11 mouse cellular contexts compared by ENCODE assay signal in the genomic region with DNA sequence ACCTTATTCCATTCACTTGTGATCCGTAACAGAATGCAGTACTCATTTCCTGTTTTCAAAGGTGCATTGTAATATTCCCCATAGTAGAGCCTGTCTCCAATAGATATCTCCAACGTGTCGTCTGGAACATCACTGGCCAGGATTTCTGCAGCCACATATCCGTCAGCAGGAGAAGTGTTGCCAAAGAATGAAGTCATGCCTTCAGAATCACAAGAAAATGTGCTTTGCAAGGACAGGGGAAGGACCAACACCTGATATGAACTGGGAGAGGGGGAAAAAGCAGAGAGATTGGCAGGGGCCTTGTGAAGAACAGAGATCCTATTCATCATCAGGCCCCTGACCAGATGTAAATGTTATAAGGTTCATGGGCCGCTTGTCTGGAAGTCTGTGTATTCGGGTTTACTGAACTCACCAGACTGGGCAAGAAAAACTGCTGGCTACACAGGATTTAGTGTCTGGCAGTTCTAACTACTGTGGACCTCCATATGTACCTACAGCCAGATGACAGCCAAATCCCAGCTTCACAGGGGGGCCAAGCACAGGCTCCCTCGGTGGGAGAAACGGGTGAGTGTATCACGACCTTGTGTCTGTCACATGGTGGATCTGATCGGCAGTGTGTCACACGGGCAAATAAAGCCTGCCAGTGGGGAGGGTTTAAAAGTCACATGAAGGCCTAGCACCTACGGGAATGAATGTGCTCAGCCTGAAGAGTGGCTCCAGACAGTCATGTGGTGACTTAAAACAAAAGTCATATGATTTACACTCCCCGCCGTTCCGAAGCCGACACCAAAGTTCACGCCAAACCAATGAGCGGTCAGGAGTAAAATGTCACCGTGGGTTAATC.
DNase-seq lines count a peak whose midpoint lies in the region; ATAC-seq and TF ChIP-seq lines count a peak whose summit lies in the region.
"Had no signal": no experiment of that assay in that cellular context is flagged by ENCODE, and none has a peak within 500 bp of the region (broad histone marks: within the 10 kb centered on the region; RNA-seq: fewer than 3 reads in every experiment).

No protein-coding gene starts in this region.

- ATAC-seq in heart, embryonic 12.5 days (ENCODE audit: insufficient number of reproducible peaks, low FRiP score) = peak; percentile 49; the same call in 1 of the 2 replicates
- ATAC-seq: forebrain, embryonic 13.5 days had no signal

- H3K9ac ChIP-seq in heart, embryonic 12.5 days = no peak overlapping the region
- H3K9ac ChIP-seq: forebrain, embryonic 13.5 days; liver, embryonic 15.5 days had no signal

- no peaks in the 10 kb centered on the region for H3K9me3 ChIP-seq in heart, embryonic 12.5 days (replicated peaks)
- no peaks in the 10 kb centered on the region for H3K9me3 ChIP-seq in midbrain, embryonic 10.5 days (replicated peaks)
- H3K9me3 ChIP-seq: forebrain, embryonic 13.5 days; liver, embryonic 15.5 days had no signal

- no peak overlapping the region for H3K4me2 ChIP-seq in heart, embryonic 12.5 days
- H3K4me2 ChIP-seq: forebrain, embryonic 13.5 days; liver, embryonic 15.5 days had no signal

- intact Hi-C loops in gastrocnemius, adult 2 months (cut with DNase I) = no loop called here
- intact Hi-C loops in gastrocnemius, postnatal 36 days (cut with DNase I) = no loop called here

- TF ChIP-seq CTCF in gastrocnemius, adult 2 months (IDR thresholded peaks at IDR 0.05) = no peak
- TF ChIP-seq CTCF in thymus, adult 2 months (IDR thresholded peaks at IDR 0.05; ENCODE audit: borderline replicate concordance, control insufficient read depth, extremely low read depth, insufficient read depth, low read length, poor library complexity) = no peak

- H3K36me3 ChIP-seq in thymus, adult 2 months (ENCODE audit: control insufficient read depth, insufficient read depth, low read length) = no peaks in the 10 kb centered on the region
- H3K36me3 ChIP-seq in heart, embryonic 12.5 days = peaks cover 11% of the 10 kb centered on the region; the same call in 1 of the 2 replicates
- H3K36me3 ChIP-seq in midbrain, embryonic 10.5 days = no peaks in the 10 kb centered on the region

- no peak for DNase-seq in gastrocnemius, adult 2 months
- DNase-seq in gastrocnemius, postnatal 36 days = no peak
- no peak for DNase-seq in thymus, adult 2 months
- no peak for DNase-seq in thymus, postnatal 10 days (ENCODE audit: low spot score in 2 of 2)
- peak; percentile 31 for DNase-seq in testis, postnatal 14 days (ENCODE audit: low spot score)
- no peak for DNase-seq in midbrain, embryonic 10.5 days (ENCODE audit: low spot score)
- no peak for DNase-seq in frontal cortex, adult 2 months (ENCODE audit: extremely low spot score in 1 of 2, low spot score in 1 of 2)
- DNase-seq: right cerebral cortex, postnatal 14 days had no signal

- H3K27ac ChIP-seq in gastrocnemius, adult 2 months = peak overlapping the region; percentile 41; the same call in 1 of the 2 replicates
- H3K27ac ChIP-seq in thymus, adult 2 months (ENCODE audit: control insufficient read depth, insufficient read depth, low read length) = peak overlapping the region; percentile 31
- H3K27ac ChIP-seq in heart, embryonic 12.5 days (ENCODE audit: poor library complexity, severe bottlenecking) = peak overlapping the region; percentile 57
- H3K27ac ChIP-seq in midbrain, embryonic 10.5 days (replicated peaks) = no peak overlapping the region
- H3K27ac ChIP-seq: forebrain, embryonic 13.5 days had no signal

- no peak overlapping the region for H3K4me3 ChIP-seq in gastrocnemius, adult 2 months
- H3K4me3 ChIP-seq in thymus, adult 2 months (ENCODE audit: control insufficient read depth, insufficient read depth, low read length) = no peak overlapping the region
- no peak overlapping the region for H3K4me3 ChIP-seq in heart, embryonic 12.5 days
- H3K4me3 ChIP-seq in midbrain, embryonic 10.5 days = no peak overlapping the region
- H3K4me3 ChIP-seq: forebrain, embryonic 13.5 days; liver, embryonic 15.5 days had no signal

- no peaks in the 10 kb centered on the region for H3K27me3 ChIP-seq in thymus, adult 2 months (ENCODE audit: control insufficient read depth, insufficient read depth, low read length)
- H3K27me3 ChIP-seq in heart, embryonic 12.5 days (replicated peaks) = no peaks in the 10 kb centered on the region
- no peaks in the 10 kb centered on the region for H3K27me3 ChIP-seq in midbrain, embryonic 10.5 days (ENCODE audit: low read depth, poor library complexity, severe bottlenecking)
- H3K27me3 ChIP-seq: forebrain, embryonic 13.5 days; liver, embryonic 15.5 days had no signal

- peaks cover 36% of the 10 kb centered on the region for H3K4me1 ChIP-seq in thymus, adult 2 months (replicated peaks; ENCODE audit: control insufficient read depth, insufficient read depth, low read length)
- peaks cover 21% of the 10 kb centered on the region for H3K4me1 ChIP-seq in heart, embryonic 12.5 days (replicated peaks)
- peaks cover 16% of the 10 kb centered on the region for H3K4me1 ChIP-seq in midbrain, embryonic 10.5 days

- no peak for TF ChIP-seq POLR2A in thymus, adult 2 months (IDR thresholded peaks at IDR 0.05; ENCODE audit: control insufficient read depth, extremely low read depth, insufficient read depth, low read length, poor library complexity)

- WGBS in thymus, adult 2 months = 94% methylated on average over 19 of the region's 19 CpGs
- WGBS in heart, embryonic 12.5 days = 70% methylated on average over 19 of the region's 19 CpGs
- 87% methylated on average over 19 of the region's 19 CpGs for WGBS in midbrain, embryonic 10.5 days
